Mouse (Mus musculus): ENCODE measurements around the gene Tmc7. TPM values are rescaled to one million over a fixed set of nuclear protein-coding genes. Genes with fewer than 3 reads are reported as not detected.

Gene Tmc7
- 2.9 TPM for polyA plus RNA-seq (2014; fragmentation: Illumina TruSeq; extraction: RNeasy Lipid Tissue Mini Kit (QIAGEN cat#74804); ENCODE audit: low read depth, low replicate concordance)

DNA sequence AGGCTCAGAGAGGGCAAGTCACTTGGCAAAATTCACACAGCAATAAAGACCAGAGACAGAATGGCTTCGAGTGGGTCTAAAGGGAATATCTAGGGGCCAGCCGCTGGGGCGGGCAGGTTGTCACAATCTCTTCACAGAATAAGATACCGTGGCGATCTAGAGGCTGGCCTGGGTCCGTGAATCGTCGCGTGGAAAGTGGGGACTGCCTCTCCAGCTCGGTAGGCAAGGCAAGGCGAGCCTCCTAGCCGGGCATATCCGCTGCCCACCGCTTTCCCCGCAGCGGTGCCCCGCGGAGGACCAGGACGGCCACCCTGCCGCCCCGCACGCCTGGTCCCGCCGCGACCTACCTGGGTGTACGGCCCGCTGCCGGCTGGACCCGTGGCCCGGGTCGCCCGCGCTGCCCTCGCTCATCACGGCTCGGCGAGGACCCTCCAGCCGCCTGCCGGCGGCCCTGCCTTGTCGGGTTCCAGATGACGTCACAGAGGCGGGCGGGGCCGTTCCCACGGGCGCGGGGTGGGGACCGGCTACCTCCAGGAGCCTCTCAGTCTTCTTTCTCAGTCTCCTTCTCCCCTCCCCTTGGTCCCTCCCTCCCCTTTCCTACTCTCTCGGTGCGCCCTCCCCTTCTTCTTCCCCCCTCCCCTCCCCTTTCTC, at the start of gene Tmc7:
TSS of gene Tmc7 (minus strand) at position 480 of the 651 bp plus-strand sequence.

DNA sequence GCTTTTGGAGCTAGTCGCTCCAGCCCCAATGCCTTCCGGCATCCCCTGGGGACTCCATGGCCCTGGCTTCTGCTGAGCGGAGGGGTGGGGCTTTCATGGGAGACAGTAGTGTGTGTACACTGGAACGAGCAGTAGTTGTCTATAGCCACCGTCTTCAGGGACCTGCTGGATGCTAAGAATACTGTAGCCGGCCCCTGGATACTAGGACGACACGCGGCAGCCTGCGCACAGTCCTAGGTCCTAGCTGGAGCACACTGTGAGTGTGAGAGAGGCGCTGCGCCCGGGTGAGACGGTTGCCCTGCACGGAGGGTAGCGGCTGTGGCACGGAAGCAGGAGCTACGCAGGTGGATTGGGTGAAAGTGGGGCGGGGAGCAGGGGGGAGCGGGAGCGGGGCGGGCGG, 12.7 kb upstream of the Tmc7 start, which contains the start of gene Tmc5:
TSS of gene Tmc5 (plus strand) at position 97 of the 400 bp plus-strand sequence.

DNA sequence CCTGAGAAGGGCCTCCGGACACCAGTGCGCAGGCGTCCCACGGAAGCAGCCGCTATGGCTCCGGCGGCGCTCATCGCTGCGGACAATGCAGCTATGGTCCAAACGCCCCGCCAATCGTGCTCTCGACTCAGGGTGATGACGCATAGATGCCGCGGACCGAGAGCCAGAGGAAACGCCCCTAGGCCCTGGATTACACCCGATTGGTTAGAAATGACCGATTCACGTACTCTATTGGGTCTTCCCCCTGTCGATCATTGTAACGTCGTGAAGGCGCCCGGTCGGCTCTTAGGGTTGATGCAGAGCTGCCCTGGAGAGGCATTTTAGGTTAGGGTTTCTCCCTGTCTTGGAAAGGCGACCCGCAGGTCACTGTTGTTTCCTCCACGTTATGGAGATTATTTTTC, 51.4 kb downstream of the Tmc7 start, which contains the start of gene Coq7:
TSS of gene Coq7 (minus strand) at position 179 of the 401 bp plus-strand sequence.

DNA sequence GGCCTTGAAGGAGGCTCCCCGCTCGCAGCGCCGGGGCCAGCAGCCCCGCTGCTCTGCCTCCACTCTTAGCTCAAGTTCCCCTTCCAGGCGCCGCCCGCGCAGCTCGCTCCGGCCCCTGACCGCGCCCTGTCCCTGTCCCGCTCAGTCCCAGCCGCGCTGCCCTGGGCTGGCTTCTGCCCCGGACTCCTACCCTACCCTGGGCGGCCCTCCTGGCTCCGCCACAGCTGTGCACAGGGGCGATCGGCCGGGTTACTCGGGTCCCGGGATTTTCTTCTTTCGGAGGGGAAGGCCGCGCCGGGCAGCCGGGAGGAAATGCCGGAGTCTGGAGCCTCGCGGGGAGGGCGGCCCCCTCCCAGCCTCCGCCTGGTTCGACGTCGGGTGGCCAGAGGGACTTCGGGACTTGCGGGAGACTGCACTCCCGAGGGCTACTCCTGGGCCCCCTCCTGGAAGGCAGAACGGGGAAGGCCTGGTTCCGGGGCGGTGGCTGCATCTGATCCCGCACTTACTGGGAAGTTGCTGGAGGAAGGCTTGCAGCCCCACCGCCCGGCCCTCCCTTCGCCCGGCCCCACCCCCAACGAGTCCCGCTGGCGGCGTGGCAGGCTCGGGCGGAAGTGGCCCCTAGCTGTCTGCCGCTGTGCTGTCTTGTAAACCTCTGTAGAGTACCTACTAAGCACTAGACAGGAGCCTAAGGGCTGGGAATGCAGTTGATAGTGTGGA, 92.9 kb downstream of the Tmc7 start, which contains the start of gene Itpripl2:
TSS of gene Itpripl2 (minus strand) at position 545 of the 717 bp plus-strand sequence.

Other genes with a start within 250 kb of the Tmc7 start
- 0.41 TPM for gene Syt17, start 136.5 kb downstream of the Tmc7 start, polyA plus RNA-seq (2014; fragmentation: Illumina TruSeq; extraction: RNeasy Lipid Tissue Mini Kit (QIAGEN cat#74804); ENCODE audit: low read depth, low replicate concordance)
- gene Itpripl2, start 92.8 kb downstream of the Tmc7 start, polyA plus RNA-seq (2014; fragmentation: Illumina TruSeq; extraction: RNeasy Lipid Tissue Mini Kit (QIAGEN cat#74804); ENCODE audit: low read depth, low replicate concordance): 10.1 TPM
- gene Coq7, start 51.4 kb downstream of the Tmc7 start, polyA plus RNA-seq (2014; fragmentation: Illumina TruSeq; extraction: RNeasy Lipid Tissue Mini Kit (QIAGEN cat#74804); ENCODE audit: low read depth, low replicate concordance): 33.5 TPM
- 44.2 TPM for gene Tmc5, start 12.6 kb upstream of the Tmc7 start, polyA plus RNA-seq (2014; fragmentation: Illumina TruSeq; extraction: RNeasy Lipid Tissue Mini Kit (QIAGEN cat#74804); ENCODE audit: low read depth, low replicate concordance)
- gene Gde1, start 121.0 kb upstream of the Tmc7 start, polyA plus RNA-seq (2014; fragmentation: Illumina TruSeq; extraction: RNeasy Lipid Tissue Mini Kit (QIAGEN cat#74804); ENCODE audit: low read depth, low replicate concordance): 113 TPM
- 10.2 TPM for gene Ccp110, start 127.8 kb upstream of the Tmc7 start, polyA plus RNA-seq (2014; fragmentation: Illumina TruSeq; extraction: RNeasy Lipid Tissue Mini Kit (QIAGEN cat#74804); ENCODE audit: low read depth, low replicate concordance)
- 41.9 TPM for gene Vps35l, start 155.5 kb upstream of the Tmc7 start, polyA plus RNA-seq (2014; fragmentation: Illumina TruSeq; extraction: RNeasy Lipid Tissue Mini Kit (QIAGEN cat#74804); ENCODE audit: low read depth, low replicate concordance)